Mouse (Mus musculus): ENCODE results near the gene Stat6.
A peak's percentile ranks its signal among the peaks of the same experiment; 100 is the strongest.

Stat6 gene

GRCm38 (mm10) chr10:127642772-127643552, at the start of gene Stat6:
Gene Stat6, plus strand, starts transcription at chr10:127642986.
- peak; percentile 83 for DNase-seq (ENCODE audit: extremely low read depth, low read depth)

- peak; percentile 59 for DNase-seq (ENCODE audit: extremely low read depth, low read depth)
Measured at GRCm38 (mm10) chr10:127594405-127594804, 48.4 kb upstream of the Stat6 start.

GRCm38 (mm10) chr10:127594930-127595715, 47.7 kb upstream of the Stat6 start:
- DNase-seq (ENCODE audit: extremely low read depth, low read depth): no peak

- peak; percentile 43 for DNase-seq (ENCODE audit: extremely low read depth, low read depth)
Measured at GRCm38 (mm10) chr10:127596321-127596941, 46.4 kb upstream of the Stat6 start.

GRCm38 (mm10) chr10:127597311-127597901, 45.4 kb upstream of the Stat6 start:
- DNase-seq (ENCODE audit: extremely low read depth, low read depth): no peak

- DNase-seq (ENCODE audit: extremely low read depth, low read depth): no peak
Measured at GRCm38 (mm10) chr10:127598607-127599006, 44.2 kb upstream of the Stat6 start.

GRCm38 (mm10) chr10:127599252-127599651, 43.5 kb upstream of the Stat6 start:
- DNase-seq (ENCODE audit: extremely low read depth, low read depth): no peak

- no peak for DNase-seq (ENCODE audit: extremely low read depth, low read depth)
Measured at GRCm38 (mm10) chr10:127599779-127600541, 42.8 kb upstream of the Stat6 start.

- DNase-seq (ENCODE audit: extremely low read depth, low read depth): no peak
Measured at GRCm38 (mm10) chr10:127602194-127602593, 40.6 kb upstream of the Stat6 start.

- no peak for DNase-seq (ENCODE audit: extremely low read depth, low read depth)
Measured at GRCm38 (mm10) chr10:127603437-127604371, 39.1 kb upstream of the Stat6 start.

GRCm38 (mm10) chr10:127604465-127605250, 38.1 kb upstream of the Stat6 start:
- peak; percentile 53 for DNase-seq (ENCODE audit: extremely low read depth, low read depth)

- DNase-seq (ENCODE audit: extremely low read depth, low read depth): no peak
Measured at GRCm38 (mm10) chr10:127605251-127605547, 37.6 kb upstream of the Stat6 start.

GRCm38 (mm10) chr10:127605756-127606155, 37.0 kb upstream of the Stat6 start:
- DNase-seq (ENCODE audit: extremely low read depth, low read depth): no peak

GRCm38 (mm10) chr10:127607059-127607458, 35.7 kb upstream of the Stat6 start:
- no peak for DNase-seq (ENCODE audit: extremely low read depth, low read depth)

GRCm38 (mm10) chr10:127609415-127610065, 33.2 kb upstream of the Stat6 start:
- no peak for DNase-seq (ENCODE audit: extremely low read depth, low read depth)

- no peak for DNase-seq (ENCODE audit: extremely low read depth, low read depth)
Measured at GRCm38 (mm10) chr10:127610066-127610415, 32.7 kb upstream of the Stat6 start.

- DNase-seq (ENCODE audit: extremely low read depth, low read depth): no peak
Measured at GRCm38 (mm10) chr10:127612079-127612775, 30.6 kb upstream of the Stat6 start.
